Mouse (Mus musculus) heart, postnatal 0 days (tissue): ENCODE data around the gene Olfr352. TPM values are rescaled to one million over a fixed set of nuclear protein-coding genes. Genes with fewer than 3 reads are reported as not detected.

ENCODE experiments used
- ATAC-seq: fragments of 200-750 bp; cut with Nextera tagmentation; 2 replicates; pipeline ENCODE4 v1.8.0; 2017; ENCODE audit warnings: low read depth, moderate number of reproducible peaks, moderate library complexity; ENCODE audit not compliant: insufficient read depth
- DNase-seq: peaks from one replicate; pipeline ENCODE4 v3.0.0-alpha.2; 2016; ENCODE audit warnings: low spot score
- H3K27ac ChIP-seq: fragments of 300-500 bp; sonication (generic); 2 replicates; pipeline ENCODE4 v1.5.1; 2014; ENCODE audit warnings: low read depth, mild to moderate bottlenecking
- H3K27me3 ChIP-seq: fragments of 300-500 bp; sonication (generic); 2 replicates; pipeline ENCODE4 v1.6.1; 2014; ENCODE audit warnings: low read length, mixed read lengths; ENCODE audit not compliant: control insufficient read depth, insufficient read depth
- H3K36me3 ChIP-seq: fragments of 300-500 bp; sonication (generic); replicated peaks from 2 replicates; pipeline ENCODE4 v1.6.1; 2014; ENCODE audit warnings: low read length, mixed read lengths; ENCODE audit not compliant: control insufficient read depth, insufficient read depth
- H3K4me1 ChIP-seq: fragments of 300-500 bp; sonication (generic); 2 replicates; pipeline ENCODE4 v1.6.1; 2014; ENCODE audit warnings: antibody characterized with exemption; ENCODE audit not compliant: control insufficient read depth, insufficient read depth
- H3K4me2 ChIP-seq: fragments of 300-500 bp; sonication (generic); 2 replicates; pipeline ENCODE4 v1.6.1; 2014; ENCODE audit warnings: low read depth, mild to moderate bottlenecking, low read length, moderate library complexity
- H3K4me3 ChIP-seq: fragments of 300-500 bp; sonication (generic); 2 replicates; pipeline ENCODE4 v1.5.1; 2014; ENCODE audit warnings: low read depth, low read length
- H3K9ac ChIP-seq: fragments of 300-500 bp; sonication (generic); replicated peaks from 2 replicates; pipeline ENCODE4 v1.6.1; 2014; ENCODE audit warnings: low read depth, low read length, mixed read lengths
- H3K9me3 ChIP-seq: fragments of 300-500 bp; sonication (generic); replicated peaks from 2 replicates; pipeline ENCODE4 v1.6.1; 2016; ENCODE audit warnings: low read length; ENCODE audit not compliant: control insufficient read depth
- CTCF ChIP-seq: IDR thresholded peaks from 2 replicates; pipeline ENCODE4 v1.5.1; 2016; ENCODE audit warnings: antibody characterized with exemption, control low read depth, low read depth
- EP300 ChIP-seq: IDR thresholded peaks from 2 replicates; pipeline ENCODE4 v1.6.1; 2016; ENCODE audit warnings: antibody characterized with exemption, low read depth
- WGBS: fragments of 180-500 bp; shearing (Covaris S2); extraction: QIAGEN DNeasy Blood & Tissue Kit; methylation state at CpG from one replicate; pipeline ENCODE4 v1.1.7; 2014; 5-methylcytosine and 5-hydroxymethylcytosine counted together
- polyA plus RNA-seq: library from polyadenylated mRNA; unstranded; fragments of >200 nt; fragmentation: Nextera tagmentation; extraction: Ambion mirVana; gene quantifications from 2 replicates; pipeline ENCODE4 v1.2.1, GENCODE M21; 2015
- total RNA-seq: library from RNA; depleted of rRNA; stranded (reverse); fragments of >200 nt; gene quantifications from 2 replicates; pipeline ENCODE4 v1.2.3, GENCODE M21; 2014; ENCODE audit warnings: low replicate concordance; rRNA removed

Olfr352 gene
- total RNA-seq (not detected in 2 replicates), polyA plus RNA-seq (not detected in 2 replicates)

DNA sequence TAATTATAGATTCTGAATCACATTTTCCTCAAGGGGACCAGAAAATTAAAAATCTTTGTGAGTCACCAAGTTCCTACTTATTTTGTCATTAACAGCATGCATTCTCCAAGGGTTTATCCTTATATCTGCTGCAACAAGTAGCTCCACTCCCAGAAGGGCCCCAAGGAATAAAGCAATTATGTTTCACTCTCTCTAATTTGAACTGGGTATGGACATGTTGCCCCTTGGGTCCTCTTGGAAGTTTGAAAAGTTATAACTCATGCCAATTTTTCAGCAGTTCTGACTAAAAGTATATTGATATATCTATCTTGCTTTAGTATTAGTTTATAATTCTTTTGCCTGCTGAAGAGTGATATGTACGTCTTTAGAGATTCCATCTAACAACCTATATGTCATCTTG lies at the start of gene Olfr352:
Gene Olfr352, plus strand, starts transcription at position 301 of the 400 bp plus-strand sequence.
- Histone ChIP-seq H3K36me3 (no peaks in the 10 kb centered on the region), H3K4me3 (no peak within 1 kb of the TSS), H3K4me1 (no peaks in the 10 kb centered on the region), H3K4me2 (no peak within 1 kb of the TSS), H3K9me3 (peaks cover 20% of the 10 kb centered on the region; the same call in 1 of the 2 replicates), H3K9ac (no peak within 1 kb of the TSS), H3K27ac (no peak within 1 kb of the TSS), H3K27me3 (no peaks in the 10 kb centered on the region)
- TF ChIP-seq CTCF (no peak), EP300 (no peak)
- DNase-seq = no peak
- 63% methylated on average over 1 of the region's 1 CpGs for WGBS
- no peak for ATAC-seq

DNA sequence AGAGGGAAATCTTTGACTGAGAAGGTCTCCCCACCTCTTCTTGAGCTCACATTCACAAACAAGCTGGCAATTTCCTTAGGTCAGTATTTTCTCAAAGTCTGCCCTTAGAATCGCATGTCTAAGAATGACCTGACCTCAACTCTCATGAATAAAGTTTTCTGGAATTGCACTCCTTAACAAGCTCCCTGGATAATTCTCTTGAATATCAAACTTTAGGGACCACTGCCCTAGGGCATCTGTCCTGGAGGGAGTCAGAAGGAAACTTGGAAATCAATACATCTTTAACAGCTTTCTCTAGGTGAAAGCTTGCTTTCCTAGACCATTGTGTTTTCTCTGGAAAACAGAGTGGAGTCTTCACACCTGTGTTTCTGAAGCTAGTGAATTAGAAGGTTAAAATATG lies 22.2 kb upstream of the Olfr352 start, which contains the start of gene Olfr350:
Gene Olfr350, plus strand, starts transcription at position 301 of the 400 bp plus-strand sequence.
- no peaks in the 10 kb centered on the region for H3K27me3 ChIP-seq
- 74% methylated on average over 1 of the region's 1 CpGs for WGBS
- TF ChIP-seq EP300 = no peak
- TF ChIP-seq CTCF = no peak
- no peak for DNase-seq
- no peak for ATAC-seq
- no peaks in the 10 kb centered on the region for H3K4me1 ChIP-seq
- H3K36me3 ChIP-seq = no peaks in the 10 kb centered on the region
- no peak within 1 kb of the TSS for H3K4me2 ChIP-seq
- no peak within 1 kb of the TSS for H3K4me3 ChIP-seq
- H3K9ac ChIP-seq = no peak within 1 kb of the TSS
- H3K27ac ChIP-seq = no peak within 1 kb of the TSS
- H3K9me3 ChIP-seq = 0 out of 2 replicates have a peak, but pooled peaks cover 10% of the 10 kb centered on the region

GRCm38 (mm10) chr2:36862560-36862959 lies 5.7 kb upstream of the Olfr352 start, which contains the start of gene Olfr351:
Gene Olfr351, minus strand, starts transcription at chr2:36862660.
- Histone ChIP-seq H3K27ac (no peak within 1 kb of the TSS), H3K36me3 (no peaks in the 10 kb centered on the region), H3K4me3 (no peak within 1 kb of the TSS), H3K4me2 (no peak within 1 kb of the TSS), H3K9ac (no peak within 1 kb of the TSS), H3K4me1 (no peaks in the 10 kb centered on the region), H3K27me3 (no peaks in the 10 kb centered on the region), H3K9me3 (peaks cover 17% of the 10 kb centered on the region; the same call in 1 of the 2 replicates)
- DNase-seq (no peak), ATAC-seq (no peak)
- no peak for TF ChIP-seq CTCF
- TF ChIP-seq EP300 = no peak
- 53% methylated on average over 1 of the region's 1 CpGs for WGBS

DNA sequence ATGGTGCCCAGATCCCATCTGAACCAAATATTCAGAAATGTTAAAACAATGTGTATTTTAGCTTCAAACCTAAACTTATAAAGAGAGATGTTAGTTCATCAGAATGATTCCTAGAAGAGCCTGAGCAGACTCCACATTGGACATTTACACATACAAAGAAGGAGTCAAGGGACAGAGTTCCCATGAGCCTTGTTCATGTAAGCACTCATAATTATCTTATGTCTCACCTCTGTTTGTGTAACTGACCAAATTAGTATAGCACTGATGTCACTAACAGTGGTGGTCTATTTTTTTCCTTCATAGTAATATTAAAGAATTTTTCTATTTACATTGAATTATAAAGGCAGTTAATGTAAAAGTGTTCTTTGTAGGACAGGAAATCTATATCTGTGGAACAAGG lies 24.6 kb downstream of the Olfr352 start, which contains the start of gene Olfr353:
Gene Olfr353, minus strand, starts transcription at position 101 of the 400 bp plus-strand sequence.
- Histone ChIP-seq H3K4me2 (no peak within 1 kb of the TSS), H3K4me3 (no peak within 1 kb of the TSS), H3K4me1 (no peaks in the 10 kb centered on the region), H3K9ac (no peak within 1 kb of the TSS), H3K27ac (no peak within 1 kb of the TSS), H3K27me3 (no peaks in the 10 kb centered on the region), H3K9me3 (no peaks in the 10 kb centered on the region; the same call in 1 of the 2 replicates), H3K36me3 (no peaks in the 10 kb centered on the region)
- TF ChIP-seq CTCF = no peak
- TF ChIP-seq EP300 = no peak
- DNase-seq (no peak), ATAC-seq (no peak)

DNA sequence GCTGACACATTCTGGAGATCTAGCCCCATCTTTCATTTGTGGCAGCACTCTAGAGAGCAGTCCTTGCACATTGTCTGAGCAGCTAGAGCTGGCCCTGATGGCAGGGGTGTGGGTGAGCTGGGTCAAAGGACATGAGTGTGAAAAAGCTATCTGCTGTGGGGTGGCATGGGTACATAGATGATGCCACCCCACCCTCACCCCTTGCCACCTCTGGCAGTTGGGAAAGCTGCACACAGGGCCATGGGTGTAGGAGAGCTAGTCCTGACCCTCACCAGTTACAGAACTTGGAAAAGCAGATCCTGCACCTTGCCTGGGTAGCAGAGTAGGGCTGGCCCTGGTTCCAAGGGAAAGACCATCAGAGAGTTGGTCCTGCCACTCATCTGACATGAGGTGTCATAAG lies 28.9 kb downstream of the Olfr352 start:
- TF ChIP-seq CTCF (no peak), EP300 (no peak)
- Histone ChIP-seq H3K4me3 (no peak overlapping the region), H3K27me3 (no peaks in the 10 kb centered on the region), H3K36me3 (no peaks in the 10 kb centered on the region), H3K4me1 (no peaks in the 10 kb centered on the region), H3K4me2 (no peak overlapping the region), H3K9ac (no peak overlapping the region), H3K27ac (no peak overlapping the region), H3K9me3 (0 out of 2 replicates have a peak, but pooled peaks cover 10% of the 10 kb centered on the region)
- DNase-seq (no peak), ATAC-seq (no peak)

GRCm38 (mm10) chr2:36905380-36905779 lies 37.1 kb downstream of the Olfr352 start, which contains the start of gene Olfr354:
Gene Olfr354, plus strand, starts transcription at chr2:36905680.
- DNase-seq = no peak
- no peak for TF ChIP-seq EP300
- TF ChIP-seq CTCF = no peak
- no peak within 1 kb of the TSS for H3K9ac ChIP-seq
- no peak for ATAC-seq
- no peak within 1 kb of the TSS for H3K4me3 ChIP-seq
- no peak within 1 kb of the TSS for H3K27ac ChIP-seq
- H3K36me3 ChIP-seq = no peaks in the 10 kb centered on the region
- H3K9me3 ChIP-seq = peaks cover 5% of the 10 kb centered on the region; the same call in 1 of the 2 replicates
- H3K27me3 ChIP-seq = no peaks in the 10 kb centered on the region
- H3K4me1 ChIP-seq = no peaks in the 10 kb centered on the region
- H3K4me2 ChIP-seq = no peak within 1 kb of the TSS

Other genes with a start within 250 kb of the Olfr352 start
- not detected in 2 replicates for gene Olfr345, start 228.4 kb upstream of the Olfr352 start, total RNA-seq
- gene Olfr345, start 228.4 kb upstream of the Olfr352 start, polyA plus RNA-seq = not detected in 2 replicates
- not detected in 2 replicates for gene Olfr346, start 182.7 kb upstream of the Olfr352 start, total RNA-seq
- not detected in 2 replicates for gene Olfr346, start 182.7 kb upstream of the Olfr352 start, polyA plus RNA-seq
- gene Olfr347, start 136.6 kb upstream of the Olfr352 start, total RNA-seq = not detected in 2 replicates
- gene Olfr347, start 136.6 kb upstream of the Olfr352 start, polyA plus RNA-seq = not detected in 2 replicates
- gene Olfr348, start 84.2 kb upstream of the Olfr352 start, total RNA-seq = not detected in 2 replicates
- not detected in 2 replicates for gene Olfr348, start 84.2 kb upstream of the Olfr352 start, polyA plus RNA-seq
- not detected in 2 replicates for gene Olfr50, start 77.9 kb upstream of the Olfr352 start, total RNA-seq
- gene Olfr50, start 77.9 kb upstream of the Olfr352 start, polyA plus RNA-seq = not detected in 2 replicates
- gene Olfr3, start 51.4 kb upstream of the Olfr352 start, total RNA-seq = not detected in 2 replicates
- not detected in 2 replicates for gene Olfr3, start 51.4 kb upstream of the Olfr352 start, polyA plus RNA-seq
- gene Olfr350, start 22.1 kb upstream of the Olfr352 start, total RNA-seq = not detected in 2 replicates
- not detected in 2 replicates for gene Olfr350, start 22.1 kb upstream of the Olfr352 start, polyA plus RNA-seq
- gene Olfr351, start 5.8 kb upstream of the Olfr352 start, total RNA-seq = not detected in 2 replicates
- gene Olfr351, start 5.8 kb upstream of the Olfr352 start, polyA plus RNA-seq = not detected in 2 replicates
- not detected in 2 replicates for gene Olfr353, start 24.5 kb downstream of the Olfr352 start, total RNA-seq
- not detected in 2 replicates for gene Olfr353, start 24.5 kb downstream of the Olfr352 start, polyA plus RNA-seq
- not detected in 2 replicates for gene Olfr354, start 37.2 kb downstream of the Olfr352 start, total RNA-seq
- gene Olfr354, start 37.2 kb downstream of the Olfr352 start, polyA plus RNA-seq = not detected in 2 replicates
- gene Olfr355, start 60.4 kb downstream of the Olfr352 start, total RNA-seq = not detected in 2 replicates
- not detected in 2 replicates for gene Olfr355, start 60.4 kb downstream of the Olfr352 start, polyA plus RNA-seq
- not detected in 2 replicates for gene Olfr356, start 68.7 kb downstream of the Olfr352 start, total RNA-seq
- gene Olfr356, start 68.7 kb downstream of the Olfr352 start, polyA plus RNA-seq = not detected in 2 replicates
- gene Olfr357, start 125.4 kb downstream of the Olfr352 start, total RNA-seq = not detected in 2 replicates
- gene Olfr357, start 125.4 kb downstream of the Olfr352 start, polyA plus RNA-seq = not detected in 2 replicates
- not detected in 2 replicates for gene Olfr358, start 140.9 kb downstream of the Olfr352 start, total RNA-seq
- gene Olfr358, start 140.9 kb downstream of the Olfr352 start, polyA plus RNA-seq = not detected in 2 replicates
- not detected in 2 replicates for gene Olfr360, start 197.3 kb downstream of the Olfr352 start, total RNA-seq
- not detected in 2 replicates for gene Olfr360, start 197.3 kb downstream of the Olfr352 start, polyA plus RNA-seq
- not detected in 2 replicates for gene Olfr361, start 220.8 kb downstream of the Olfr352 start, total RNA-seq
- not detected in 2 replicates for gene Olfr361, start 220.8 kb downstream of the Olfr352 start, polyA plus RNA-seq
- gene Olfr362, start 249.4 kb downstream of the Olfr352 start, total RNA-seq = not detected in 2 replicates
- not detected in 2 replicates for gene Olfr362, start 249.4 kb downstream of the Olfr352 start, polyA plus RNA-seq